Mouse (Mus musculus) kidney, adult 18-20 months (tissue): ENCODE measurements around the gene Gm47996.
"Not testable (repeated sequence)": the region's sequence is repeated elsewhere in the genome, so short reads cannot be mapped to it uniquely, and the experiment has no call there.

ENCODE experiments used
- DNase-seq: peaks from one replicate; pipeline ENCODE4 v3.0.0; 2021

The Gm47996 gene

DNA sequence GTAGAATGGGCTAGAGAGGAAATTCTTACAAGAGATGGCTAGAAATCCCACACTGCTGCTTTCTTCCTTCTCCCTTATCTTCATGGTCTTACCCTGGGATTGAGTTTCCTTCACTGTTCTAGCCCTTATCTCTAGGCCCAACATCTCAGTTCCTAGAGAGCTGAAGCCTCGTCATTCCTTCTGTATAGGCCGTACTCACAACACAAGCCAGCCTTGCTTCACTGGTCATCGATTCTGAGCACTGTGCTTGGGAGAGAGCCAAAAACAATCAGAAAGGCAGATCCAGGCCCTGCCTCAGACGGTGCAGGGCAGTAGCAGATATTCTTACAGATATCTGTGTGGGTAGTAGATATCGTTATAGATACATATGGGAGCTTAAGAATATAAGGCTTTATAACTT, 1.4 kb upstream of the Gm47996 start:
- DNase-seq, result not testable (repeated sequence)

GRCm38 (mm10) chr1:151208944-151209343, 987 bp upstream of the Gm47996 start:
- DNase-seq, result not testable (repeated sequence)

DNA sequence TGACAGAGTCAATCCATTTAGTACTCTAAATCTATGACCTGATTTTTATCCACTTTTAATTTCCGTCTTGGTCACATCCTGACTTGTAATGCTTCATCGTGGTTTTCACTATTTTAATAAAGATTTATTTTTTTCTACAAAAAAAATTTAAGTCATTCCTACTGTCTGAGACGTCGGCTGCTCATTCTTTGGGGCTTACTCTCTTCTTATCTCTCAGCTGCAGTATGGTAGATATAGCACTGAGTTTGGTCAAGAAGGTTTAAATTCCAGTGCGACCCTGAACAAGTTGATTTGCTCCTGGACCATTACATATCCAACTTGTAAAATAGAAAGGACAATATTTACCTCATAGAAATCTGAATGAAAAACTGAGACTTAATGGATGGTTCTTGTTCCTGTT, 1.7 kb downstream of the Gm47996 start:
- not testable (repeated sequence) for DNase-seq

GRCm38 (mm10) chr1:151214862-151215261, 4.9 kb downstream of the Gm47996 start:
- no peak for DNase-seq

GRCm38 (mm10) chr1:151215985-151216384, 6.1 kb downstream of the Gm47996 start:
- no peak for DNase-seq

DNA sequence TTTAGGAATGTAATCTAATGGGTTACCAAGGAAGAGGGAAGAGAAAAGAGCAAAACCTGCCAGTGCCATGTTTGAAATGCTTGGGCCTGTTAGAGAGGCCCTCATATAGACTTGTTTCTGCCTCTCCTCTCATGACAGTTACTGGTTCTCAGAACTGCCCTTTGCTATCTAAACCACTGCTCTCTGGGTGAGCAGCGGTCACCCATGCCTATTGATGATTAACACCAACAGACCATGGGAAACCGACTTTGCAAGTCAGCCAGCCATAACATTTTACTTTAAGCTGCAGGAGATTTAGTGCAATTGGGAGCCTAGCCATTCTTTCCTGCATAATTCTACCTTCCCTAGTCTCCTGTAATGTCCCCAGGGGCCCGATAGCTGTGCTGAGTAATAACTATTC, 6.5 kb downstream of the Gm47996 start:
- DNase-seq, result peak; percentile 64

GRCm38 (mm10) chr1:151219045-151219444, 9.1 kb downstream of the Gm47996 start:
- no peak for DNase-seq

DNA sequence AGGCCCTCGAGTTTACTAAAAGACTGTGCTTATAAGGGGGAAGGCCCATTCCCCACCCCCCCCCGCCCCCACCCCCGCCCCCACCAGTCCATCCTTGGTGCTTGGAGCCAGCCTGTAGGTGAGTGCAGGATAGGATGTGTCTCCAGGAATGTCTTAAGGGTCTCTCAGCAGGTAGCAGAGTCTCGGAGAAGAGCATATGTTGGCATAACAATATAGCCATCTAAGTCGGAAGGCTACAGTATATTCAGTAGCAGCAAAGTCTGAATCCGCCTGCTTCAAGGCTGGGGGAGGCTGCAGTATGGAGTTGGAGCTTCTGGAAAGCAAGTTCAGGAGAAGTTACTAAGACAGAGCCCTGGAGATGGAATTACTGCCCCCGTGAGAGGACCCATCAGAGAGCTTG, 10.2 kb downstream of the Gm47996 start:
- DNase-seq, result no peak

DNA sequence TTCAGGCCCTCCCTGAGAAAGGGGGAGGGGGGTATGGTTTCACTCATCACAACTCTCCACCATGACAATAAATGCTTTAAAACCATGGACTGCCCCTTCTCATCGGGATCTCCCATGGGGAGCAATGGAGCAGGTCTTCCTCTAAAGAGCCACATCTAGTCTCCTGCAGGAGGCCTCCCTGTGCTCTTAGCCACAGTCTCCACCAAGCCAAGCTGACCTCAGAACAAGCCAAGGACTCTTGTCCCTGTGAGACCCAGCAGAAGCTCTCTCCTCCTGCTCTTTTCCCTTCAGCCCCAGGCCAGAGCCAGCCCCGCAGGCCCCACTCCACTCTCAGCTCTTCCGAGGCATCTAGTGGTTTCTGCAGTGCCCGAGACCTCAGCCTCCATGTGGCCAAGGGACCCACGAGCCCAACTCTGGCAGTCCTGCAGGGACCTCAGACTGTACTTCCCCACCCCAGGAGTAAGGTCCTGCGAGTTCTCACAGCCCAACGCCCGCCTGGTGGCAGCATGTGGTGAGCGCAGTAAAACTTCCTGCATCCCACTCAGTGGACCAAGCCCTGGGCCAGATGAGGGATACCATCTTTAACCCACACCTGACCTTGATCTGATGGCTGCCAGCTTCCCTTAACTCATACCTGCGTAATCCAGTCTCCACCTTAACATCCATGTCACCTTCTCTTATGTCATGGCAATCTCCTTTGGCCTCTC, 12.8 kb downstream of the Gm47996 start:
- DNase-seq, result no peak

- no peak for DNase-seq
These were observed 13.4 kb downstream of the Gm47996 start for GRCm38 (mm10) chr1:151223377-151223776.

DNA sequence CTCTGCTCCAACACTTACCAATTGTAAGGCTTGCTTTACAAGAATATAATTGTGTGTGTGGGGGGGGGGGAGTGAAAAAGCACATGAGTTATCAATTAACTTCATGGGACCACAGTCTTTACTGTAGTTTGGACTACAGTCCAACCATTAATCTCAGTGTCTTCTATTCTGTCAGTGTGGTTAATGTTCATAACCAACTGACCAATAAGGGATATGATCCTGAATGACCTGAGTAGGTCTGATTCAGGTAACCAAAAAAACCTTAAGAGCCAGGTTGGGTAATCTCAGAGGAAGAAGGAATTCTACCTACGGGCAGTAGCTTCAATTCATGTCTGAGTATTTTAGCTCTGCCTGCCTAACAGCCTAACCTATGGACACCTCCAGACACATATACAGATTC, 14.6 kb downstream of the Gm47996 start:
- DNase-seq, result no peak

- DNase-seq, result no peak
These were observed 17.6 kb downstream of the Gm47996 start for GRCm38 (mm10) chr1:151227506-151227905.

GRCm38 (mm10) chr1:151228320-151228989, 18.5 kb downstream of the Gm47996 start:
- no peak for DNase-seq

- no peak for DNase-seq
These were observed 22.4 kb downstream of the Gm47996 start for GRCm38 (mm10) chr1:151232346-151232745.

DNA sequence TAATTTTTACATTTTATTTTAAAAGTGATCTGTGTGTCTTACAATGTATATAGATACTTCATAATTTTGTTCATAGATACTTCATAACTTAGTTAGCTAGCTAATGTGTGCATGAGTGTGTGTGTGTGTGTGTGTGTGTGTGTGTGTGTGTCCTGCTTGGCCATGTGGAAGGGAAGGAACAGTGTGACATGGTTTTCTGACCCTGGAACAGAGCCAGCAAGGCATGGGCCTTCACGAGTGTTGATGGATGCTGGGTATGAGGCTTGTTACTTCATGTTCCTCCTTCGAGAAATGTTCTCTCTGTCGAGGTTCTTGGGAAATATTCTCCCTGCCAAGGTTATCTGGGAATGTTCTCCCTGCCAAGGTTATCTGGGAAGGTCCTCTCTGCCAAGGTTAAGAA, 23.8 kb downstream of the Gm47996 start:
- no peak for DNase-seq

DNA sequence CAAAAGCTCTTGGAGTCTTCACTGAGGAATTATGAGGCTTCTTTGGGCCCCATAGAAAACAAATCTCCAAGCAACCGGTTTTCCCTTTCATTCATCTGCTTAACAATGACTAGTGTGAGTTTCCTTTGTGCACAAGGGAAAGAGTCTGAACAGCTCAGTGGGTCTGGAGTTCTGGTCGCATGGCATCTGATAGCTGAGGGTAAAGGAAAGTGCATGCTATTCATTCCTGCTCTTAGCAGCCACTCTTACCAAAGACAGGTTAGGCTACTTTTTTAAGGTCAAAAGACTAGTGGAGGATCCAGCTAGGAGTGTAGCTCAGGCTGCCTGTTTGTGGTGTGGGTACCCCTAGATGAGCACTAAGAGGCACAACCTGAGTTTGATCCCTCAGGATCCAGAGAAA, 25.6 kb downstream of the Gm47996 start:
- DNase-seq, result no peak

DNA sequence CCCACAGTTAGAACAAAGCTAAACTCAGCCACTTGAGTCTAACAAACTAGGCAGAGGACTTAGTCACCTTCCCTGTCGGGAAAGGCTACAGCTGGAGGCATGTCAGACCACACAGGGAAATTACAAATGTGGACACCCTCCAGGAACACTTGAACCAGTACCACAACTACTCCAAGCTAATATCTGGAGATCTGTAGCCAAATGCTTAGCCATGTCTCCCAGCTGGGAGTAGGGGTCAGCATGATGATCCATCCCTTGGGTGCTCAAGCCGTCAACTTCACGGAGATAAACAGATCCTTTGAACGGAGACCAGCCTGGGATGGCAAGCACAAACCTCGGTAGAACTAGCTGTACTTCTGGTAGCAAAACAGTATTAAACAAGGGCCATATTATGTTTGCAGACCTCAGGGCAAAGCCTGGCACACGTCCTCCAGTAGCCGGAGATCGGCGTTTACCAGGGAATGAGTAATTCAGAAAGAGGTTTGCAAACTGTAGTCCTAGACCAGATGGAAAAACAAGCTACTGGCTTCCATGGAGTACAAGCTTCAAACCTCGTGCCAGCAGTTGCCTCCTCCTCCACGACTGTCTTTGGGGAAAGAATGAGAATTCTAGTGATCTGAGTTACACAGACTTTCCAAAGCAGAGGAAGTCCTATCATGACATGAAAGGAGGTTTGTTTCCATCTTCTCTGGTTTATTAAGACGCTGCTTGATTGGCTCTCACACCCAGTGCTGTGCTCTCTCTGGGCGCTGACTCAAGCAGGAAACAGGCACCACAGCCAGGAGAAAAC, 26.4 kb downstream of the Gm47996 start:
- DNase-seq, result no peak

GRCm38 (mm10) chr1:151237780-151238179, 27.8 kb downstream of the Gm47996 start:
- no peak for DNase-seq

DNA sequence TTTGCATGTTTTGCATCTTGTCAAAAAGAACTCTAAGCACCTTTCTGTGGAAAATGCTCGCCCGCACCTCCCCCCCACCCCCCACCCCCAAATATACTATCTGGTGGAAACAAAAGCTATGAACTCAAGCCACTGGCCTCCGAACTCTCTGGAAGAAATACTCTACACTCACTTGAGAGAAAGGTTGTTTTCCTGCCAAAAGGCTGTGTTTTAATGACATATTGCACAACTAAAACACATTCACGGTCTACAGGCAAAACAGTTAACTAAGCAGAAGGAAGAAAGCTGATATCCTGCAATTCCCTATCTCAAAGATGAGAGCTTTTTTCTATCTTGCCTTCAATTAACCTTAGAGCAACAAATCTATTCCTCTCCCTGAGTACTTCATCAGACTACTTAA, 33.4 kb downstream of the Gm47996 start:
- DNase-seq, result no peak

GRCm38 (mm10) chr1:151244013-151244412, 34.1 kb downstream of the Gm47996 start:
- DNase-seq, result no peak

- no peak for DNase-seq
These were observed 34.8 kb downstream of the Gm47996 start for GRCm38 (mm10) chr1:151244761-151245160.

GRCm38 (mm10) chr1:151245165-151245564, 35.2 kb downstream of the Gm47996 start:
- DNase-seq, result no peak

- no peak for DNase-seq
These were observed 35.9 kb downstream of the Gm47996 start for GRCm38 (mm10) chr1:151245846-151246245.

- DNase-seq, result no peak
These were observed 40.2 kb downstream of the Gm47996 start for GRCm38 (mm10) chr1:151250109-151250508.
